Mouse (Mus musculus): ENCODE data around the gene Nme4. TPM values are rescaled to one million over a fixed set of nuclear protein-coding genes. Genes with fewer than 3 reads are reported as not detected.

Nme4 gene
- polyA plus RNA-seq, 1 experiment from 2014 or later: 77.4 TPM

GRCm38 (mm10) chr17:26057787-26058567 lies 37.4 kb downstream of the Nme4 start:
- Histone ChIP-seq H3K4me2 (no peak overlapping the region), H3K4me1 (peaks cover 18% of the 10 kb centered on the region), H3K27me3 (replicated peaks) (no peaks in the 10 kb centered on the region), H3K9ac (no peak overlapping the region), H3K9me3 (no peaks in the 10 kb centered on the region), H3K36me3 (peaks cover 28% of the 10 kb centered on the region), H3K4me3 (no peak overlapping the region), H3K27ac (replicated peaks) (no peak overlapping the region)
- 71% methylated on average over 9 of the region's 9 CpGs for WGBS
- no peak for ATAC-seq (ENCODE audit: extremely low read depth, insufficient number of reproducible peaks, low FRiP score, low TSS enrichment)

GRCm38 (mm10) chr17:26057278-26057677 lies 38.1 kb downstream of the Nme4 start:
- Histone ChIP-seq H3K4me2 (no peak overlapping the region), H3K9me3 (no peaks in the 10 kb centered on the region), H3K27ac (replicated peaks) (no peak overlapping the region), H3K4me3 (no peak overlapping the region), H3K9ac (no peak overlapping the region), H3K36me3 (peaks cover 30% of the 10 kb centered on the region), H3K4me1 (peaks cover 18% of the 10 kb centered on the region), H3K27me3 (replicated peaks) (no peaks in the 10 kb centered on the region)
- ATAC-seq (ENCODE audit: extremely low read depth, insufficient number of reproducible peaks, low FRiP score, low TSS enrichment): no peak
- WGBS: 87% methylated on average over 8 of the region's 8 CpGs

- H3K4me2 ChIP-seq: no peak overlapping the region
- peaks cover 30% of the 10 kb centered on the region for H3K36me3 ChIP-seq
- H3K27me3 ChIP-seq (replicated peaks): no peaks in the 10 kb centered on the region
- no peak overlapping the region for H3K9ac ChIP-seq
- H3K27ac ChIP-seq (replicated peaks): no peak overlapping the region
- no peaks in the 10 kb centered on the region for H3K9me3 ChIP-seq
- WGBS: 73% methylated on average over 6 of the region's 6 CpGs
- H3K4me3 ChIP-seq: no peak overlapping the region
- peaks cover 18% of the 10 kb centered on the region for H3K4me1 ChIP-seq
- no peak for ATAC-seq (ENCODE audit: extremely low read depth, insufficient number of reproducible peaks, low FRiP score, low TSS enrichment)
Observed at GRCm38 (mm10) chr17:26055164-26055563, 40.2 kb downstream of the Nme4 start.

DNA sequence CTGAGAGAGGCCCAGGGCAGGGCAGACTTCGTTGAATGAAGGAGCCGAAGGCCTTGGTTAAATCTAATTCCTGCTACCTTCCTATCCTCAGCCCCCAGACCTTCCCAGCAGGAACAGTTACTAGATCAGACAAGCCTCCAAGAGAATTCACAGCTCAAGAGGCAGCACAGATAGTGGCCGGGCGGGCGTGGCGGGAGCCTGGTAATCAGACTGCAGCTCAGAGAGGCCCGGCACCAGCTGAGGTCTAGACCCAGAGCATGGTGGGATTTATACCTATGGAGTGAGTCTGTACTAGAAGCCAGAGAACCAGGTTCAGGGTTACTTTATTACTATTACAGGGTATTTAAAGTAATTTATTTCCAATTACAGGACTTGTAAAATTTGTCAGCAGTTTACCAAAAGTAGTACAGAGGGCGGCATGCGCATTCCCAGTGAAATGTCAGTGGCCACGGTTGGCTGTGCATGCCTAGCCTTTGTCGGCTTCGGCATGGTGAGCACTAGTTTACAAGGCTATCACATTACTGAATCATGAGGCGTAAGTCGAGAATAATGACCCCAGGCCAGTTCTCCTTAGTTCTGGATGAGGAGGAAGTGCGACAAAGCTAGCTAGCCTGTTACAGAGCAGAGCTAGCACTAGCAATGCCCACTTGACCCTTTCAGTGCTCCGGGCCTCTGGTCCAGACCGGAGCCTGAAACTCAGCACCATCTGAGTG lies 41.1 kb downstream of the Nme4 start:
- no peaks in the 10 kb centered on the region for H3K27me3 ChIP-seq (replicated peaks)
- H3K27ac ChIP-seq (replicated peaks): peak overlapping the region; percentile 41; the same call in 1 of the 2 replicates
- 0 out of 2 replicates have a peak overlapping the region, but pooled peaks have one; percentile 30 for H3K9ac ChIP-seq

DNA sequence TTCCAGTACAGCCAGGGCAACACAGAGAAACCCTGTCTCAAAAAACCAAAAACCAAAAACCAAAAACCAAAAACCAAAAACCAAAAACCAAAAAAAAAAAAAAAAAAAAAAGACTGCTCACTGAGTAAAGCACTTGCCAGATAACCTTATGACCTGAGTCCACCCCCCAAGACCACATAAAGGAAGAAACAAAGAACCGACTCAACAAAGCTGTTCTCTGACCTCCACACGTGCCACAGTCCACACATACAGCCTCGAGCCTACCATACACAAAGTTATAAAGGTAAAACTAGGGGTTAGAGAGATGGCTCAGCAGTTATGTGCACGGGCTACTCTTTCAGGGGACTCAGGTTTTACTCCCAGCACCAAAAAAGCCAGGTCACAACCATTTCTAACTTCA lies 42.7 kb downstream of the Nme4 start:
- Histone ChIP-seq H3K4me1 (peaks cover 27% of the 10 kb centered on the region), H3K27me3 (replicated peaks) (no peaks in the 10 kb centered on the region), H3K36me3 (peaks cover 14% of the 10 kb centered on the region; the same call in 1 of the 2 replicates), H3K9me3 (no peaks in the 10 kb centered on the region), H3K4me2 (no peak overlapping the region), H3K4me3 (no peak overlapping the region), H3K9ac (no peak overlapping the region), H3K27ac (replicated peaks) (no peak overlapping the region)
- WGBS: 75% methylated on average over 4 of the region's 4 CpGs
- no peak for ATAC-seq (ENCODE audit: extremely low read depth, insufficient number of reproducible peaks, low FRiP score, low TSS enrichment)

More for the DNA sequence above, 41.1 kb downstream of the Nme4 start:
- Histone ChIP-seq H3K4me1 (peaks cover 19% of the 10 kb centered on the region), H3K4me3 (no peak overlapping the region), H3K9me3 (no peaks in the 10 kb centered on the region), H3K4me2 (peak overlapping the region; percentile 7; the same call in 1 of the 2 replicates), H3K36me3 (peaks cover 27% of the 10 kb centered on the region)
- ATAC-seq (ENCODE audit: extremely low read depth, insufficient number of reproducible peaks, low FRiP score, low TSS enrichment): no peak
- 43% methylated on average over 17 of the region's 17 CpGs for WGBS

DNA sequence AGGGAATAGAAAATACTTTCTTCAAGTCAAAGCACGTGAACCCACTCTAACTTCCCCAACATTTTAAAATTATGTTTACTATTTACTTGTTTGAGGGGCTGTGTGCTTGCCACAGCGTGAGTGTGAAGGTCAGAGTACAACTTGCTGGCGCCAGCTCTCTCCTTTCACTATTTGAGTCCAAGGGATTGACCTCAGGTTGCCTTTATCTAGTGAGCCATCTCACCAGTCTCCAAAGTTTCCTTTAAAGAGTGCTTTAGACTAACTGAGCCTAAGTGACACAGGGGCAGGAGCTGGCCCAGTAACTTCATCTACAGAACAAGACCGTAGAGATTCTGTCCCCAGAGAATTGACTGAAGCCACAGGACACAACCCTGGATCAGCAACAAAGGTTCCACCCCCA lies 43.3 kb downstream of the Nme4 start:
- H3K4me3 ChIP-seq: no peak overlapping the region
- no peak overlapping the region for H3K9ac ChIP-seq
- ATAC-seq (ENCODE audit: extremely low read depth, insufficient number of reproducible peaks, low FRiP score, low TSS enrichment): no peak
- H3K27me3 ChIP-seq (replicated peaks): no peaks in the 10 kb centered on the region
- H3K4me2 ChIP-seq: no peak overlapping the region
- 88% methylated on average over 4 of the region's 4 CpGs for WGBS
- H3K9me3 ChIP-seq: no peaks in the 10 kb centered on the region
- H3K27ac ChIP-seq (replicated peaks): no peak overlapping the region
- peaks cover 33% of the 10 kb centered on the region for H3K4me1 ChIP-seq
- peaks cover 13% of the 10 kb centered on the region; the same call in 1 of the 2 replicates for H3K36me3 ChIP-seq

- Histone ChIP-seq H3K27ac (replicated peaks) (peak overlapping the region; percentile 58), H3K27me3 (replicated peaks) (no peaks in the 10 kb centered on the region), H3K4me3 (no peak overlapping the region), H3K9ac (peak overlapping the region; percentile 28; the same call in 1 of the 2 replicates), H3K9me3 (no peaks in the 10 kb centered on the region), H3K4me2 (no peak overlapping the region), H3K36me3 (peaks cover 4% of the 10 kb centered on the region; the same call in 1 of the 2 replicates), H3K4me1 (peaks cover 40% of the 10 kb centered on the region)
- no peak for ATAC-seq (ENCODE audit: extremely low read depth, insufficient number of reproducible peaks, low FRiP score, low TSS enrichment)
- 50% methylated on average over 8 of the region's 8 CpGs for WGBS
Observed at GRCm38 (mm10) chr17:26048118-26048517, 47.3 kb downstream of the Nme4 start.

DNA sequence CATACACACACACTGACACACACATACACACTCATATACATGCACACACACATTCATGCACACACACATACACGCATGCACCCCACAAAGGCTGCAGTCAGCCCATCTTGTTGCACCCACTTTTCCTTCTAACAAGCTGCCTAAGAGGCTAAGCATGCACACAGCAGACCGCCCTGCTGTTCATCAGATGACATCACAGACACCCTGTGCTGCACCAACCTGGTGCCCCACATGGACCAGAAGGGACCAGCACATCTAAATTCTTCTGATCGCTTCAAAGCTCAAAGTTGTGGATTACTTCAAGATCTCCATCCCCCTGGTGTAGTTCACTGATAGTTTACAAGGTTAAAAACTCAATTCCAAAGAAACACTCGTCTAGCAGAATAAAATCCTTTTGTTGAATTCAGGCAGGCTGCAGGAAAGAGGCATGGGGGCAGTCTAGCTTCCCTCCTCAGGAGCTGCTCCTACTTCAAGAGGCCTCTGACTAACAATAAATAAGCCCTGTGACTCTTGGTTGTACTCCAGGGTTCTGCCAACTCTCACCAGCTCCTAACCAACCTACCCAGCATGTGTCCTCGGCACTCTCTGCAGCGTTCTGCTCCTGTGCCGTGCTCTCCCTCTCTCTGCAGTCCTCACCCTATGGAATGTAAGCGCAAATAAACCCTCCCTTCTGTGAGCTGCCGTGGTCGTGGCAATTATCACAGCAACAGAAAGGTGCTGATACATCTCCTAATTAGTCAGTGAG lies 49.0 kb downstream of the Nme4 start:
- Histone ChIP-seq H3K9me3 (no peaks in the 10 kb centered on the region), H3K36me3 (no peaks in the 10 kb centered on the region), H3K4me3 (no peak overlapping the region), H3K4me2 (no peak overlapping the region), H3K9ac (peak overlapping the region; percentile 37; the same call in 1 of the 2 replicates), H3K4me1 (peaks cover 55% of the 10 kb centered on the region), H3K27ac (replicated peaks) (0 out of 2 replicates have a peak overlapping the region, but pooled peaks have one; percentile 34), H3K27me3 (replicated peaks) (no peaks in the 10 kb centered on the region)
- no peak for ATAC-seq (ENCODE audit: extremely low read depth, insufficient number of reproducible peaks, low FRiP score, low TSS enrichment)
- 38% methylated on average over 10 of the region's 10 CpGs for WGBS

- Histone ChIP-seq H3K4me2 (no peak overlapping the region), H3K36me3 (no peaks in the 10 kb centered on the region), H3K9ac (no peak overlapping the region), H3K27ac (replicated peaks) (no peak overlapping the region), H3K4me1 (peaks cover 58% of the 10 kb centered on the region), H3K4me3 (no peak overlapping the region), H3K9me3 (no peaks in the 10 kb centered on the region), H3K27me3 (replicated peaks) (no peaks in the 10 kb centered on the region)
- no peak for ATAC-seq (ENCODE audit: extremely low read depth, insufficient number of reproducible peaks, low FRiP score, low TSS enrichment)
- WGBS: 68% methylated on average over 4 of the region's 4 CpGs
Observed at GRCm38 (mm10) chr17:26045285-26045684, 50.1 kb downstream of the Nme4 start.

DNA sequence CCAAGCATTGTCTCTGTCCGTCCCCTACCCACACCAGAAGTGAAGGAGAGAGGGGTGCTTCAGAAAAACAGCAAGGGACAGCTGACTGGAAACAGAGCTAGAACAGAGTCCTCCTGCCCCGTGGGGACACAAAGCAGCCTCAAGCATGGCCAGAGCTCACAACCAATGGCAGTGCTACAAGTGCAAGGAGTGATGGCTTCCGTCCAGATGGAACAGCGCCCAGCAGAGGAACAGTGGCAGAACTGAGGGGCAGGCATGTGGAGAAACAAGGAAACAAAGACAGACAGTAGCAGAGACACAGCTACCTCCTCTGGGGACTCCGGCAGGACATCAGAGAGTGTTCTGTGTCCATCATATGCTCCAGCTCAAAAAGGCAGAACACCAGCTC lies 52.2 kb downstream of the Nme4 start:
- Histone ChIP-seq H3K9me3 (no peaks in the 10 kb centered on the region), H3K36me3 (no peaks in the 10 kb centered on the region), H3K4me1 (peaks cover 51% of the 10 kb centered on the region), H3K27ac (replicated peaks) (peak overlapping the region; percentile 95), H3K4me2 (peak overlapping the region; percentile 54), H3K4me3 (peak overlapping the region; percentile 20; the same call in 1 of the 2 replicates), H3K27me3 (replicated peaks) (no peaks in the 10 kb centered on the region), H3K9ac (peak overlapping the region; percentile 62)
- 27% methylated on average over 5 of the region's 5 CpGs for WGBS
- ATAC-seq (ENCODE audit: extremely low read depth, insufficient number of reproducible peaks, low FRiP score, low TSS enrichment): peak; percentile 62; the same call in 1 of the 2 replicates

Data from heart, embryonic 13.5 days (tissue).